Mouse (Mus musculus) liver, postnatal 0 days (tissue): ENCODE measurements around the gene Itk. TPM values are rescaled to one million over a fixed set of nuclear protein-coding genes. Genes with fewer than 3 reads are reported as not detected.

ENCODE experiments used
- ATAC-seq: fragments of 200-750 bp; cut with Nextera tagmentation; 2 replicates; pipeline ENCODE4 v1.8.0; 2017; ENCODE audit warnings: mild to moderate bottlenecking, moderate library complexity
- DNase-seq: peaks from one replicate; pipeline ENCODE4 v3.0.0-alpha.2; 2016
- H3K27ac ChIP-seq: fragments of 300-500 bp; sonication (generic); 2 replicates; pipeline ENCODE4 v1.5.1; 2014; ENCODE audit warnings: antibody characterized with exemption, moderate library complexity, mild to moderate bottlenecking, low read depth
- H3K27me3 ChIP-seq: fragments of 300-500 bp; sonication (generic); 2 replicates; pipeline ENCODE4 v1.6.1; 2014; ENCODE audit warnings: low read length, control low read depth, mixed read lengths; ENCODE audit not compliant: insufficient read depth
- H3K36me3 ChIP-seq: fragments of 300-500 bp; sonication (generic); replicated peaks from 2 replicates; pipeline ENCODE4 v1.6.1; 2014; ENCODE audit warnings: mild to moderate bottlenecking, control low read depth, low read length, moderate library complexity, mixed read lengths; ENCODE audit not compliant: insufficient read depth
- H3K4me1 ChIP-seq: fragments of 300-500 bp; sonication (generic); 2 replicates; pipeline ENCODE4 v1.6.1; 2014; ENCODE audit warnings: antibody characterized with exemption, mild to moderate bottlenecking, control low read depth; ENCODE audit not compliant: insufficient read depth
- H3K4me2 ChIP-seq: fragments of 300-500 bp; sonication (generic); 2 replicates; pipeline ENCODE4 v1.6.1; 2014; ENCODE audit warnings: low read depth, mild to moderate bottlenecking, low read length, moderate library complexity, mixed read lengths
- H3K4me3 ChIP-seq: fragments of 300-500 bp; sonication (generic); 2 replicates; pipeline ENCODE4 v1.5.1; 2014; ENCODE audit warnings: low read depth, low read length
- H3K9ac ChIP-seq: fragments of 300-500 bp; sonication (generic); replicated peaks from 2 replicates; pipeline ENCODE4 v1.6.1; 2014; ENCODE audit warnings: mild to moderate bottlenecking, moderate library complexity
- H3K9me3 ChIP-seq: fragments of 300-500 bp; sonication (generic); 2 replicates; pipeline ENCODE4 v1.6.1; 2016; ENCODE audit warnings: mild to moderate bottlenecking, control low read depth, low read length, mixed read lengths
- CTCF ChIP-seq: sonication (generic); IDR thresholded peaks from 2 replicates; pipeline ENCODE4 v1.5.1; 2016; ENCODE audit warnings: antibody characterized with exemption, low read depth
- EP300 ChIP-seq: IDR thresholded peaks from 2 replicates; pipeline ENCODE4 v1.6.1; 2016; ENCODE audit warnings: antibody characterized with exemption, low read depth, mild to moderate bottlenecking
- WGBS: fragments of 180-500 bp; shearing (Covaris S2); extraction: QIAGEN DNeasy Blood & Tissue Kit; methylation state at CpG from one replicate; pipeline ENCODE4 v1.1.7; 2014; ENCODE audit not compliant: insufficient replicate concordance; 5-methylcytosine and 5-hydroxymethylcytosine counted together
- polyA plus RNA-seq: library from polyadenylated mRNA; unstranded; fragments of >200 nt; fragmentation: Nextera tagmentation; extraction: Ambion mirVana; gene quantifications from 2 replicates; pipeline ENCODE4 v1.2.1, GENCODE M21; 2015

Gene Itk
- polyA plus RNA-seq, 1 experiment from 2014 or later: 0.09 TPM

GRCm38 (mm10) chr11:46326271-46327015, 62.9 kb downstream of the Itk start:
- Histone ChIP-seq H3K4me1 (peaks cover 5% of the 10 kb centered on the region), H3K27me3 (no peaks in the 10 kb centered on the region), H3K4me3 (no peak overlapping the region), H3K36me3 (no peaks in the 10 kb centered on the region), H3K4me2 (0 out of 2 replicates have a peak overlapping the region, but pooled peaks have one; percentile 9), H3K9me3 (no peaks in the 10 kb centered on the region), H3K9ac (no peak overlapping the region), H3K27ac (peak overlapping the region; percentile 57)
- peak; percentile 31 for DNase-seq
- 56% methylated on average over 16 of the region's 16 CpGs for WGBS
- TF ChIP-seq CTCF (peak; percentile 42), EP300 (no peak)
- ATAC-seq: peak; percentile 31; the same call in 1 of the 2 replicates

GRCm38 (mm10) chr11:46321559-46321958, 67.8 kb downstream of the Itk start:
- Histone ChIP-seq H3K9ac (no peak overlapping the region), H3K4me3 (no peak overlapping the region), H3K9me3 (no peaks in the 10 kb centered on the region), H3K36me3 (no peaks in the 10 kb centered on the region), H3K27ac (no peak overlapping the region), H3K4me1 (peaks cover 2% of the 10 kb centered on the region), H3K27me3 (no peaks in the 10 kb centered on the region), H3K4me2 (no peak overlapping the region)
- TF ChIP-seq EP300 (no peak), CTCF (no peak)
- 78% methylated on average over 7 of the region's 7 CpGs for WGBS
- ATAC-seq (no peak), DNase-seq (no peak)

DNA sequence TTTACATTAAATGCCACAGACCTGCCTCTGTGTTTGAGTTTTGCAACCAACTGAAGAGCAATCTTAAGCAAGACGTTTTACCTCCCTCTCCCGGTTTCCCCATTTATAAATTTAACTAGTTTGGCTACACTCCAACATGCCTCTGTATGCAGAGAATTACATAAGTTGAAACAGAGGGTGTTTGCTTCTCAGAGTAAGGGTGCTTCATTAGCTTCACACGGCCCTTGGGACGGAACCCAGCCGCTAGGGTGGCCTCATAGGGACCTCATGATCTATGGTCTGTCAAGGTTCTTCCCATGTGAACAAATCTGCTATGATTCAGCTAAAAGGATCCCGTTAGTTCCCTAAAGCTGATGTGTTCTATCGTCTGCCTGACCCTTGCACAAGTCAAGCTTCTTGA, 74.8 kb downstream of the Itk start:
- 17% methylated on average over 7 of the region's 7 CpGs for WGBS
- TF ChIP-seq EP300 (no peak), CTCF (0 out of 2 replicates have a peak, but pooled peaks have one; percentile 16)

GRCm38 (mm10) chr11:46313851-46314250, 75.5 kb downstream of the Itk start:
- Histone ChIP-seq H3K36me3 (no peaks in the 10 kb centered on the region), H3K4me1 (peaks cover 18% of the 10 kb centered on the region), H3K27ac (0 out of 2 replicates have a peak overlapping the region, but pooled peaks have one; percentile 41), H3K27me3 (0 out of 2 replicates have a peak, but pooled peaks cover 5% of the 10 kb centered on the region), H3K9ac (no peak overlapping the region), H3K4me2 (peak overlapping the region; percentile 48; the same call in 1 of the 2 replicates), H3K4me3 (no peak overlapping the region), H3K9me3 (no peaks in the 10 kb centered on the region)
- DNase-seq: no peak
- no peak for ATAC-seq
- 39% methylated on average over 6 of the region's 6 CpGs for WGBS
- TF ChIP-seq CTCF: no peak
- no peak for TF ChIP-seq EP300

More for the DNA sequence above, 74.8 kb downstream of the Itk start:
- H3K9ac ChIP-seq: no peak overlapping the region
- peaks cover 18% of the 10 kb centered on the region for H3K4me1 ChIP-seq
- 0 out of 2 replicates have a peak, but pooled peaks cover 5% of the 10 kb centered on the region for H3K27me3 ChIP-seq
- no peaks in the 10 kb centered on the region for H3K9me3 ChIP-seq
- DNase-seq (no peak), ATAC-seq (peak; percentile 47; the same call in 1 of the 2 replicates)
- no peak overlapping the region for H3K4me3 ChIP-seq
- H3K36me3 ChIP-seq: no peaks in the 10 kb centered on the region
- 0 out of 2 replicates have a peak overlapping the region, but pooled peaks have one; percentile 41 for H3K27ac ChIP-seq
- peak overlapping the region; percentile 48; the same call in 1 of the 2 replicates for H3K4me2 ChIP-seq

DNA sequence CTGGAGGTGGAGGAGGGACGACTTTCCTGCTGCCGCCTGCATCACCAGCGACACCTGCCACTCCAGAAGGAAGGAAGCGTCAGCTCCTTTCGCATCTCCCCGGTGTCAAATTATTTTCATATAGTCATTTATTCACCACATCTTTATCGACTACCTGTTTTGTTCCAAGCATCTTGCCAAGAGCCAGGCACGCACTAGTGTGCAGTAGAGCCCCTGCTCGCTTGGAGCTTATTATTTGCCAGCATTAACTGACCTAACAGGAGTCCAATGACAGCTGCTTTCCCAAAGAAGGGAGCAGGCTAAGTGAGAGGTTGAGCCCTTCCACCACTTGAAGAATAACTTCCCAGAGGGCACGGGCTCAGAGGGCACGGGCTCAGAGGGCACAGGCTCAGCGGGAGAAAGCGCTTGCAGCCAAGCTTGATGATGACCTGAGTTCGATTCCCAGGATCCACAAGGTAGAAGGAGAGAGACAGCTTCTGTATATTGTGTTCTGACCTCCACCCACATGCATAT, 76.7 kb downstream of the Itk start, which contains the start of gene Cyfip2:
Gene Cyfip2, minus strand, starts transcription at position 337 of the 513 bp plus-strand sequence.
- ATAC-seq (no peak; the same call in 1 of the 2 replicates), DNase-seq (no peak)
- H3K4me2 ChIP-seq: peak within 1 kb of the TSS; percentile 78
- TF ChIP-seq EP300 (no peak), CTCF (no peak)
- no peaks in the 10 kb centered on the region for H3K9me3 ChIP-seq
- no peaks in the 10 kb centered on the region; the same call in 1 of the 2 replicates for H3K36me3 ChIP-seq
- H3K4me1 ChIP-seq: peaks cover 25% of the 10 kb centered on the region
- 11% methylated on average over 14 of the region's 14 CpGs for WGBS
- peak within 1 kb of the TSS; percentile 66 for H3K27ac ChIP-seq
- H3K27me3 ChIP-seq: 0 out of 2 replicates have a peak, but pooled peaks cover 5% of the 10 kb centered on the region
- H3K9ac ChIP-seq: peak within 1 kb of the TSS; percentile 78
- H3K4me3 ChIP-seq: peak within 1 kb of the TSS; percentile 69
